Mouse (Mus musculus) stomach, embryonic 14.5 days (tissue): Measurements from ENCODE around the gene Upf3b. TPM values are rescaled to one million over a fixed set of nuclear protein-coding genes. Genes with fewer than 3 reads are reported as not detected.

Experiments used
- ATAC-seq: fragments of 200-750 bp; cut with Nextera tagmentation; 2 replicates; pipeline ENCODE4 v1.8.0; 2017; ENCODE audit warnings: low read depth, moderate TSS enrichment; ENCODE audit not compliant: insufficient number of reproducible peaks, insufficient read depth, low FRiP score
- H3K27ac ChIP-seq: fragments of 300-500 bp; sonication (generic); 2 replicates; pipeline ENCODE4 v1.5.1; 2014; ENCODE audit warnings: mild to moderate bottlenecking, low read length, moderate library complexity, mixed read lengths
- H3K27me3 ChIP-seq: fragments of 300-500 bp; sonication (generic); 2 replicates; pipeline ENCODE4 v1.6.1; 2014; ENCODE audit warnings: low read length, control low read depth, mixed read lengths; ENCODE audit not compliant: control insufficient read depth, insufficient read depth
- H3K36me3 ChIP-seq: fragments of 300-500 bp; sonication (generic); 2 replicates; pipeline ENCODE4 v1.6.1; 2014; ENCODE audit warnings: mild to moderate bottlenecking, control low read depth, low read length, moderate library complexity, mixed read lengths; ENCODE audit not compliant: control insufficient read depth, insufficient read depth
- H3K4me1 ChIP-seq: fragments of 300-500 bp; sonication (generic); 2 replicates; pipeline ENCODE4 v1.6.1; 2014; ENCODE audit warnings: low read length, control low read depth, mixed read lengths; ENCODE audit not compliant: control insufficient read depth, insufficient read depth
- H3K4me2 ChIP-seq: fragments of 300-500 bp; sonication (generic); replicated peaks from 2 replicates; pipeline ENCODE4 v1.6.1; 2014; ENCODE audit warnings: low read depth, low read length, control low read depth
- H3K4me3 ChIP-seq: fragments of 300-500 bp; sonication (generic); 2 replicates; pipeline ENCODE4 v1.5.1; 2014; ENCODE audit warnings: low read depth, low read length, control low read depth
- H3K9ac ChIP-seq: fragments of 300-500 bp; sonication (generic); replicated peaks from 2 replicates; pipeline ENCODE4 v1.6.1; 2014; ENCODE audit warnings: low read depth, mild to moderate bottlenecking, control low read depth, low read length, moderate library complexity, mixed read lengths
- H3K9me3 ChIP-seq: fragments of 300-500 bp; sonication (generic); 2 replicates; pipeline ENCODE4 v1.6.1; 2016; ENCODE audit warnings: low read depth, low read length, control low read depth; ENCODE audit not compliant: control insufficient read depth
- WGBS: fragments of 180-500 bp; shearing (Covaris S2); extraction: QIAGEN DNeasy Blood & Tissue Kit; methylation state at CpG from one replicate; pipeline ENCODE4 v1.1.7; 2014; 5-methylcytosine and 5-hydroxymethylcytosine counted together
- polyA plus RNA-seq: library from polyadenylated mRNA; unstranded; fragments of >200 nt; fragmentation: Nextera tagmentation; extraction: Ambion mirVana; gene quantifications from 2 replicates; pipeline ENCODE4 v1.2.1, GENCODE M21; 2014

Gene Upf3b
- polyA plus RNA-seq, 1 experiment from 2014 or later, result 26.3 TPM

DNA sequence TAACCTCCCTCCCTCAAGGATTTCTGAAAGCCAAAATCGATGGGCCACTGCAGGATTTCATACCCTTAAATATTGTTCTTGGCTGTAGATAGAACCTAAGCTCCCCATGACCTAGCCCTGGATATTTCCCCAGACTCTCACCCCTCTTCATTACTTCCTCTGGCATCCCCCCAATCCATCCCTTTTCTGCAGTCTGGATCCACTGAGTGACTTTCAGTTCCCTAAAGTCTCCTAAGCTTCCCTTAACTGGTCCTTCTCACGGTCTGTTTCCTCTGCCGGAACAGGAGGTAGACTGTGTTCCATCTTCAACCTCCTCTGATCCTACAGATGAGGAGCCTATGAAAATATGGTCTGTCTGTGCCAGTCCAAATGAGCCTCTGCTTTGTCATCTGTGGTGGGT, 42.8 kb downstream of the Upf3b start:
- ATAC-seq, result no peak
- H3K27ac ChIP-seq, result no peak overlapping the region
- no peak overlapping the region for H3K4me3 ChIP-seq
- H3K4me2 ChIP-seq, result no peak overlapping the region
- H3K27me3 ChIP-seq, result no peaks in the 10 kb centered on the region
- 81% methylated on average over 3 of the region's 3 CpGs for WGBS
- no peak overlapping the region for H3K9ac ChIP-seq
- no peaks in the 10 kb centered on the region for H3K9me3 ChIP-seq
- no peaks in the 10 kb centered on the region for H3K4me1 ChIP-seq
- no peaks in the 10 kb centered on the region for H3K36me3 ChIP-seq

DNA sequence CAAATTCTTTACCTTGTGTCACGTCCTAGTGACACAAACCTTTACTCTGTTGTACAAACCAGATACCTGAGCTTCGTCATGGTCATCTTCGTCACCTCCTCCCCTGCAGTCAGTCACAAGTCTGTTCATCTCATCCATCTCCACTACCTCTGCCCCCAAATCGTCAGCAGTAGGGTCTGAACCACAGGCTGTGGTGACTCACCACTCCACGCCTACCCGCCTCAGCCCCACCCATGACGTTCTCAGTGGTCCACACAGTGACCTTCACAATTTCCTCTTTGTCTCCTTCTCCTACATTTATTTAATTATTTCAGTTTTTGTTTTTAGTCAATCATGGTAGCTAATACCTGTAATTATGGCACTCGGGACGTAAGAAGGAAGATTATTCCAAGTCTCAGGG, 46.2 kb downstream of the Upf3b start:
- no peaks in the 10 kb centered on the region for H3K9me3 ChIP-seq
- no peak overlapping the region for H3K9ac ChIP-seq

DNA sequence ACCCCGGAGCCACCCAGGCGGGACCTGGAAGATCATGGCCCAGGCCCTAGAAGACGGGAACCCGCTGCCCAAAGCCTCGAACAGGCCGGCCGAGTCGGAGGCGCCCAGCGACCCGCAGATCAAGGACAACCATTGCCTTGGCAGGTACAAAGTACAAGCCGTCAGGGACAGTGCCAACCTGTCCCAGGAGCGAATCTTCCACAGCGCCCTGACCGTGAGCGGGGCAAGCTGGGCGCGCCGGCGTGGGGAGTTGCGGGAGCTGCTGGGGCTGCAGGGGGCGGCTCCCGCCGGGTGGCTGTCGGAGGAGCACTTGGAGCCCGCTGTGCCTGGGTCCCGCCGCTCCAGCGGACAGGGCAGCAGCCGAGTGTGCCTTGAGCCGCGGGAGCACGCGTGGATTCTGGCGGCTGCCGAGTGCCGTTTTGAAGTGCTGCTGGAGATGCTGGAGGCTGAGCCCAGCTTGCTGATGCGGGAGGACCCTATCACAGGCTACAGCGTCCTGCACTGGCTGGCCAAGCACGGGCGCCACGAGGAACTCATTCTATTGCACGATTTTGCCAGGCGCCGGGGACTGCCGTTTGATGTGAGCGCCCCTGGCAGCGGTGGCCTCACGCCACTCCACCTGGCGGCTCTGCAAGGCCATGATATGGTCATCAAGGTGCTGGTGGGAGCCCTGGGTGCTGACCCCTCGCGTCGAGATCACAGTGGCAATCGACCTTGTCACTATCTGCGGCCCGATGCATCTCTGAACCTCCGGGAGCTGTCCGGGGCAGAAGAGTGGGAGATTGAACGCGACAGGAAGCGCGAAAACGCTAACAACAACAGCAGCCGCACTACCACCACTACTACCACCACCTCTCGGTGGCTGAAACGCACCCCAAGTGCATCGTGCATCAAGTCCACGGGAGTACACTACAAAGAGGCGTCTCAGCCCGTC, 61.0 kb downstream of the Upf3b start:
- Histone ChIP-seq H3K36me3 (no peaks in the 10 kb centered on the region), H3K4me3 (peak overlapping the region; percentile 22), H3K9me3 (no peaks in the 10 kb centered on the region), H3K9ac (no peak overlapping the region), H3K4me1 (no peaks in the 10 kb centered on the region), H3K27me3 (peaks cover 5% of the 10 kb centered on the region; the same call in 1 of the 2 replicates), H3K4me2 (peak overlapping the region; percentile 49), H3K27ac (no peak overlapping the region)
- ATAC-seq, result no peak
- 23% methylated on average over 68 of the region's 70 CpGs for WGBS

More for the DNA sequence above, 46.2 kb downstream of the Upf3b start:
- Histone ChIP-seq H3K36me3 (no peaks in the 10 kb centered on the region), H3K4me3 (no peak overlapping the region), H3K27ac (no peak overlapping the region), H3K4me2 (no peak overlapping the region), H3K4me1 (no peaks in the 10 kb centered on the region), H3K27me3 (no peaks in the 10 kb centered on the region)
- 74% methylated on average over 9 of the region's 9 CpGs for WGBS
- no peak for ATAC-seq

DNA sequence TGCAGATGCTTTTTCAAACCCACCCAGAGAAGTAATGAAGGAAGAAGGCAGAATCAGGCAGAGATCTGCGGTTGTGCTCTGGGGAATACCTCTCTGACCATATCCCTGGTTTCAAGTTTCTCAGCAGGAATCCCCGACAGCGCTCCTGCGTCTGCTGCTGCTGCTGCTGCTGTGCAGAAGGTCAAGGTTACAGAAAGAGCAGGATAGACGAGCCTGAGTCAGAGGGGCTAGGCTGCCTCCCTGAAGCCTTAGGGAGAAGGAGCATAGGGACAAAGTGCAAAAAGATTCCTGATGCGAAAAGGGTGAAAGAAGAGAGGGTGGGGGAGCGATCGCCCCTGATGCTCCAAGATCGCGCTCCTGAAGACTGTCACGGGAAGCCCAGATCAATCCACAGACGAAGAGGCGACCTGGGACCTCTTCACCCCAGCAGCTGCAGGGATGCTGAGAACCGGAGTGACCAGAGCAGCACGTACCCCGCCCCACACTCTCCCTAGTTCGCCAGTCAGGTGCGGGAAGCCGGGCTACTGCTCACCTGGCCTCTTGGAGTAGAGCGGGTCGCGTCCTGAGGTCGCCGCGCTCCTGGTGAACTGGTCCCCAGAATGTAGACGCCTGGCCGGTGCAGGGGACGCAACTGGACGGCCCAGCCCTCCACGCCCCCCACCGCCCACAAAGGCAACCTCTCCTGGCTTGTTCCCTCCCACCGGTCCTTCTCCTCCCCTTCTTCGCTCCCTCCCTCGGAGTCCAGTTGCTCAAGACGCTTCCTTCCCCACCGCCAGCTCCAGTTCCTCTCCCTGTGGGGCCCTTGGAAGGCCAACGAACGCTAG, 61.8 kb downstream of the Upf3b start, which contains the start of gene Sowahd:
Gene Sowahd, plus strand, starts transcription at position 780 of the 824 bp plus-strand sequence.
- Histone ChIP-seq H3K9me3 (no peaks in the 10 kb centered on the region), H3K27me3 (peaks cover 5% of the 10 kb centered on the region; the same call in 1 of the 2 replicates), H3K27ac (no peak within 1 kb of the TSS), H3K4me2 (peak within 1 kb of the TSS; percentile 49), H3K36me3 (no peaks in the 10 kb centered on the region), H3K9ac (no peak within 1 kb of the TSS), H3K4me1 (no peaks in the 10 kb centered on the region), H3K4me3 (peak within 1 kb of the TSS; percentile 22)
- 22% methylated on average over 37 of the region's 38 CpGs for WGBS
- no peak for ATAC-seq

DNA sequence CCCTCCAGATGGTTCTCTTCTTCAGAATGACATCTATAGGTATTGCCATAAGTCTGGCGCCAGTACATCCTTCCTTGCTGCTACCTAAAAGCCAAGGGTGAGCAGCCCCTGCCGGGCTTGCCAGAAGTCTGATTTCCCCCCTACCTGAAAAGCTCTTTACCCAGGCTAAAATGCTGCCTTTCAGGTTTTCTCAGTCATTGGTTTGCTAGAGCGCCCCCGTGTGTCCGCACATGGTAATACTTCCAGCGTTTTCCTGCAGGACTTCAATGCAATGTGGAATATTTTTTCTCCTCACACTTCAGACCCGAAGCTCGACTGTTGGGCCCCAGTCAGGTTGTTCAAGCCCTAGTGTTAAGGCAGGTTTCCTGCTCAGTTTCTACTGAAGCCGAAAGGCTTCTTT, 67.4 kb downstream of the Upf3b start:
- Histone ChIP-seq H3K36me3 (no peaks in the 10 kb centered on the region), H3K27me3 (no peaks in the 10 kb centered on the region), H3K4me3 (no peak overlapping the region), H3K4me1 (no peaks in the 10 kb centered on the region), H3K4me2 (no peak overlapping the region), H3K9ac (no peak overlapping the region), H3K9me3 (no peaks in the 10 kb centered on the region), H3K27ac (no peak overlapping the region)
- no peak for ATAC-seq
- 29% methylated on average over 9 of the region's 9 CpGs for WGBS

Other genes starting within 250 kb of the Upf3b start
- gene Ube2a, start 236.4 kb downstream of the Upf3b start, polyA plus RNA-seq, result 113 and 121 TPM in 2 replicates
- gene C330007P06Rik, start 236.2 kb downstream of the Upf3b start, polyA plus RNA-seq, result 34.5 and 35.0 TPM in 2 replicates
- gene Nkrf, start 207.4 kb downstream of the Upf3b start, polyA plus RNA-seq, result 2.6 and 2.9 TPM in 2 replicates
- 21.0 and 24.7 TPM in 2 replicates for gene Sept6, start 118.5 kb downstream of the Upf3b start, polyA plus RNA-seq
- 0.27 TPM in 1 of 2 replicates, not detected in the other for gene Sowahd, start 61.5 kb downstream of the Upf3b start, polyA plus RNA-seq
- gene Rpl39, start 24.9 kb downstream of the Upf3b start, polyA plus RNA-seq, result 674 and 682 TPM in 2 replicates
- 19.0 and 19.3 TPM in 2 replicates for gene Nkap, start 16.5 kb upstream of the Upf3b start, polyA plus RNA-seq
- 0.13 TPM in 1 of 2 replicates, not detected in the other for gene Akap14, start 58.5 kb upstream of the Upf3b start, polyA plus RNA-seq
- 400 and 468 TPM in 2 replicates for gene Ndufa1, start 80.8 kb upstream of the Upf3b start, polyA plus RNA-seq
- gene Rnf113a1, start 80.9 kb upstream of the Upf3b start, polyA plus RNA-seq, result 10.5 and 10.7 TPM in 2 replicates
- not detected in 2 replicates for gene Gm9, start 100.7 kb upstream of the Upf3b start, polyA plus RNA-seq
- gene Rhox1, start 111.9 kb upstream of the Upf3b start, polyA plus RNA-seq, result not detected in 2 replicates
- gene Rhox2a, start 134.7 kb upstream of the Upf3b start, polyA plus RNA-seq, result not detected in 2 replicates
- gene Rhox3a, start 139.6 kb upstream of the Upf3b start, polyA plus RNA-seq, result not detected in 2 replicates
- not detected in 2 replicates for gene Rhox4a, start 155.0 kb upstream of the Upf3b start, polyA plus RNA-seq